Mouse (Mus musculus): Measurements from ENCODE around the gene Gm4141.
"Not testable (repeated sequence)": the region's sequence is repeated elsewhere in the genome, so short reads cannot be mapped to it uniquely, and the experiment has no call there.

Gene Gm4141

GRCm38 (mm10) chr7:20576141-20576540 lies at the start of gene Gm4141:
Gm4141 (minus strand) TSS chr7:20576241.
- not testable (repeated sequence) for DNase-seq (ENCODE audit: low read depth, low spot score)

- DNase-seq (ENCODE audit: low read depth, low spot score) = not testable (repeated sequence)
Measured at GRCm38 (mm10) chr7:20598921-20599320, 22.9 kb upstream of the Gm4141 start, which contains the start of gene Gm4513. Gm4513 (minus strand) TSS chr7:20599021.

- not testable (repeated sequence) for DNase-seq (ENCODE audit: low read depth, low spot score)
Measured at GRCm38 (mm10) chr7:20545657-20546056, 30.4 kb downstream of the Gm4141 start, which contains the start of gene Gm5726. Gm5726 (minus strand) TSS chr7:20545757.

- not testable (repeated sequence) for DNase-seq (ENCODE audit: low read depth, low spot score)
Measured at GRCm38 (mm10) chr7:20533537-20533936, 42.5 kb downstream of the Gm4141 start, which contains the start of gene Vmn1r104. Vmn1r104 (plus strand) TSS chr7:20533837.
